In the genomic region with DNA sequence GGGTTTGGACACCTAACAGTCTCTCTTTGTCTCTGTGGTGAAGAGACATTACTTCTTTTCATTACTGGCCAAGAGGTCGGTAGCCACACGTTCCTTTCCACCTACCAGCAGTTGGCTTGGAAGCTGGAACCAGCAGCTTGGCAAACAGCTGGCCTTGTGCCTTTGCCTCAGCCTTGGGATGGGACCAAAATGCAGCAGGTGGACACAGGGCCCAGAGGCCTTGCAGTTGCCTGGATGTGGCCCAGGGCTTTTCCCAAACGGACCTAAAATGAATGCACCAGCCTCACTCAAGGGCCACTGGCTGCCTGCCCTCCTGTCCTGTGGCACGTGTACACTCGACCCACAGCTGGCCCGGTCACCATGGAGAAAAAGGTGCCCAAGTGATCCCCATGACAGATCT, we compare ENCODE assay signal across 23 mouse cellular contexts. TPM values are rescaled to one million over a fixed set of nuclear protein-coding genes. Genes with fewer than 3 reads are reported as not detected.
"Had no signal": no experiment of that assay in that cellular context is flagged by ENCODE, and none has a peak within 500 bp of the region (broad histone marks: within the 10 kb centered on the region; RNA-seq: fewer than 3 reads in every experiment).

No protein-coding gene starts in this region.

- H3K27ac ChIP-seq: kidney, postnatal 0 days; layer of hippocampus, adult 2 months; limb, embryonic 13.5 days; liver, embryonic 14.5 days; lung, embryonic 15.5 days; neural tube, embryonic 12.5 days; neural tube, embryonic 15.5 days; stomach, embryonic 15.5 days had no signal

- H3K4me1 ChIP-seq: lung, embryonic 15.5 days; neural tube, embryonic 12.5 days had no signal

- H3K36me3 ChIP-seq: lung, embryonic 15.5 days; neural tube, embryonic 12.5 days; neural tube, embryonic 15.5 days; stomach, embryonic 15.5 days had no signal

- DNase-seq: kidney, adult 18-20 months; kidney, adult 9 months; kidney, postnatal 25 days; layer of hippocampus, adult 9-11 months; liver, postnatal 0 days; lung, postnatal 10 days; midbrain, embryonic 14.5 days; retina, postnatal 1 day; right cerebral cortex, postnatal 25 days; spleen, adult 18-20 months; thymus, postnatal 25 days had no signal

- H3K4me3 ChIP-seq: layer of hippocampus, adult 2 months; limb, embryonic 13.5 days; lung, embryonic 15.5 days; neural tube, embryonic 12.5 days; neural tube, embryonic 15.5 days; stomach, embryonic 15.5 days had no signal

- H3K27me3 ChIP-seq: limb, embryonic 13.5 days; lung, embryonic 15.5 days; neural tube, embryonic 12.5 days; neural tube, embryonic 15.5 days; stomach, embryonic 15.5 days had no signal

- H3K9ac ChIP-seq: limb, embryonic 13.5 days; liver, embryonic 14.5 days; liver, postnatal 0 days; lung, embryonic 15.5 days; neural tube, embryonic 12.5 days; neural tube, embryonic 15.5 days; stomach, embryonic 15.5 days had no signal

- H3K9me3 ChIP-seq: limb, embryonic 13.5 days; lung, embryonic 15.5 days; neural tube, embryonic 12.5 days; neural tube, embryonic 15.5 days; stomach, embryonic 15.5 days had no signal

- H3K4me2 ChIP-seq: limb, embryonic 13.5 days; liver, embryonic 11.5 days; lung, embryonic 15.5 days; midbrain, embryonic 11.5 days; neural tube, embryonic 12.5 days; neural tube, embryonic 15.5 days; stomach, embryonic 15.5 days had no signal

- ATAC-seq: liver, postnatal 0 days had no signal

RNA-seq across cellular contexts. Expression of a gene that starts 23.2 kb away (rescaled TPM):
- total RNA-seq: megakaryocyte progenitor cell, adult 5-6 weeks; megakaryocyte-erythroid progenitor cell, adult 5-6 weeks had no signal
